Mouse (Mus musculus): ENCODE data around the gene Aaed1. TPM values are rescaled to one million over a fixed set of nuclear protein-coding genes. Genes with fewer than 3 reads are reported as not detected.
A peak's percentile ranks its signal among the peaks of the same experiment; 100 is the strongest.

Gene Aaed1
- 10 to 100 TPM; 16.8 to 19.2 TPM for total RNA-seq (2021)

DNA sequence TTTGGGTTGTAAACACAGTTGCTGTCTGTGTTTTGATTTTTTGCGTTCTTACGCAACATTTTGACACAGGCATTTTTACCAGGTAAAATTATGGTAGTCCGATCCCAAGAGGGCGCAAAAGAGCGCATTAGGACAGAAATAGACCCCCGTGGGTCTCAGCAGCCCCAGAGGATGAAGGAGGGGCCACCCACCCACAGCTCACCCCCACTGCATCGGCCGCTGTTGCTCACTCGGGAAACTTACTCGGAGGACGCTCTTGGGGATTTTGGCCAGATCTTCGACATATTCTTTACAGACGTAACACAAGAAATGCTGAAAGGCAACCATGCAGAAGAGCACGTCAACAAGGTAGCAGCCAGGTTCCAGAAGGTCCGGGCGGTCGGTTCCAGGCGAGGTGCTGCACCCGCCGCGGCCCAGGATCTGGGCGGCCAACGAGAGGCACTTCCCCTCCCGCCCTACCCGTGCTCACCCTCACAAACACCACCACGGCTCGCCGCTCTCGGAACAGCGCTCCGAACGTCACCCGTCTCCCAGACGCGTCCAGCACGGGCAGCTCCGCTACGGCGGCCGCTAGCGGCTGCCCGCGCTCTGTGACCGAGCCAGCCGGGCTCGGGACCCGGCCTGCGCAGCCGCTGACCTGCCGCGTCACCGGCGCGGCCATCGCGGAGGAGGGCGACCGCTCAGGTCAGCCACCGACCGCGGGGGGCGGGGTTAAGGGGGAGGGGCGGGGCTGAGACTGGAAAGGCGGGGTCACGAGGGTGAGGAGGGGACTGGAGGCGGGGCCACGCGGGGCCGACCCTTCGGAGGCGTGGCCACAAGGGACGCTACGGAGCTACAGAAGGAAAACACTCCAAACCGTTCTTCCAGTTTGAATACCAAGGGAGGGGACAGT lies at the start of gene Aaed1:
Gene Aaed1 (minus strand): TSS at position 687 of the 892 bp plus-strand sequence.
- intact Hi-C loops (cut with DNase I) = loop anchor here (2.0 to 10.0 kb wide), 3 partner anchors 59 to 929 kb away; partner anchors contain the start of gene Ctsl
- DNase-seq (ENCODE audit: low spot score in 2 of 2) = peak; percentile 90 to 93

DNA sequence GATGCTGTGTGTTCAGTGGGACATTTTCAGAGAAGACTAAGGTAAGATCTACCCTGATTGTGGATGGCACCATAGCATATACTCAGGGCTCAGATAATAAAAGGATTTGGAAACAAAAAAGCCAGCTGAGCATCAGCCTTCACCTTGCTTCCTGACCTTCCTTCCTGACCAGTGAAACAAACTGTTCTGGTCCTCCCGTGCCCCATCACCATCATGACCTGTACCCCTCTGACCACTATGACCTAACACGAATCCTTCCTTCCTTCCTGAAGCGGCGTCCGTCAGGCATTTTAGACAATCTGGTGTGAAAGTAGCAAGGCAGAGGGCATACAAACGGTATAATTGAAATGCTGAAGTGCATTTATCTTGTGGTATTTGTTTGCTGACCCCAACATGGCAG lies 49.6 kb upstream of the Aaed1 start:
- no peak for DNase-seq (ENCODE audit: low spot score in 2 of 2)
- intact Hi-C loops (cut with DNase I) = no loop called here

DNA sequence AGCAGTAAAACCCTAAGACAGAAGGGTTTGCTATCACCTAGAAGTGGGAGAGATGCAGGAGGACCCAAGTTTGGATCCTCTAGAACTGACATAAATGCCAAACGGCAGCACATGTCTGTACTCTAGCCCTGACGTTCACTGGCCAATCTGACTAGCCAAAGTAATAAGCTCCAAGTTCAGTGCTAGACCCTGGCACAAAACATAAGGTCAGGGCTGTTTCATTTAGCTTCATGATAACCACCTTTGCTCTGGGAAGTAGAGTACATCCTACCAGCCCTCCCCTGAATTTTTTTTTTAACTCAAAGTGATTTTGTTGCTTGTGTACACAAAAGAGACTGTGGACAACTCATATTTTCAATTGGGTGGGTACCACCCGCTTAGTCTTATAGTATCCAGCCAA lies 48.5 kb upstream of the Aaed1 start:
- DNase-seq (ENCODE audit: low spot score in 2 of 2) = no peak

DNA sequence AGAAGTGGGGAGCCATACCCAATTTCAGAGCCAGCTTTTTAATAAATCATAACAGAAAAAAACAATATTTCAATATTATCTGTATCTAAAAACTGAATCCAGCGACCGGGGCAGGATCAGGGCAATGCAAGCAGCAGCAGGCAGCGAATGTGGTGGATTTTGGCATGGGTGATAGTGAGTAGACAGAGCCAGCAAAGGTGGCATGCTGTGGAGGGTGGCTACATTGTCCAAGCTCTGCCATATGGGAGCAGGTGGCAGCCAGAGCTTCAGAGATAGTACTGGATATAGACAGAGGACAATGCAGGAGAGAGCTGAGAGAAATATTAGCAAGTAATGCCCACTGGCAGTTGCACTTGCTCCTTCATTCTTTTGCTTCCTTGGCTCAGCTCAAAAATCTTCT lies 47.2 kb upstream of the Aaed1 start:
- DNase-seq (ENCODE audit: low spot score in 2 of 2) = no peak
- intact Hi-C loops (cut with DNase I) = no loop called here

More for the DNA sequence above, 48.5 kb upstream of the Aaed1 start:
- intact Hi-C loops (cut with DNase I) = no loop called here

DNA sequence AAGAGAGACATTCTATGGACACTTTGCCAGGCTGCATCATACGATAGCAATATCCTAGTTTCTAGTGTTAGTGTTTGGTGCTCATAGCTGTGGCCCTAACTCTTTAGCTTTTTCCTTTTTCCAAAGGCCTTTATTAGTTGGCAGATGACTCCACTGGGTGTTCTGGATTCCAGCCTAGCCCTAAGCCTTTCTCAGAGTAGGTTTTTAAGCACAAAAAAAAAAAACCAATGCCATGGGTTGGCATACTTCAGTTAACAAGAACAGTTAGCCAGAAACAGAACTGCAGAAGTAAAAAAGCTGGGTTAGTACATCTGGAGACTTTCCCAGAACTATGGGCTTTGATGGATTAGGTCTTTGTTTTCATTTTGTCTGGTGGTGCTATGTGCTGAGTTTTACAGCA lies 46.0 kb upstream of the Aaed1 start:
- DNase-seq (ENCODE audit: low spot score in 2 of 2) = no peak
- intact Hi-C loops (cut with DNase I) = no loop called here

DNA sequence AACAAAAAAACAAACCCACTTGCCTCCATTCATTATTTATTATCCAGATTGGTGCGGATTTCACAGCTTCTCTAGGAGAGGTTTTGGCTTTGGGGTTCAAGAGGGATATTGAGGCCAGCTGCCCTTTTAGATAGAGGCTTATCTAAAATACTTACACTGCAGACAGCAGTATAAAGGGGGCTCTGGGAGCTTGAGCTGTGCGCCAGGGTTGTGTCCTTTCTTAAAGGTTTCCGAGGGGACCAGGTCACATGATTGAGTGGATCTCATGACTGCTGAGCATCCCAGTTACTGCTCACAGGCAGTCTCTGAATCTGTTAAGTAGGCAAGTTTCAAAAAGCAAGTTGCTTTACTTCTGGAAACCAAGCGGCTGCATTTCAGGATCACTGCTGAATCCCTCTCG lies 44.9 kb upstream of the Aaed1 start:
- DNase-seq (ENCODE audit: low spot score in 2 of 2) = no peak
- intact Hi-C loops (cut with DNase I) = no loop called here

DNA sequence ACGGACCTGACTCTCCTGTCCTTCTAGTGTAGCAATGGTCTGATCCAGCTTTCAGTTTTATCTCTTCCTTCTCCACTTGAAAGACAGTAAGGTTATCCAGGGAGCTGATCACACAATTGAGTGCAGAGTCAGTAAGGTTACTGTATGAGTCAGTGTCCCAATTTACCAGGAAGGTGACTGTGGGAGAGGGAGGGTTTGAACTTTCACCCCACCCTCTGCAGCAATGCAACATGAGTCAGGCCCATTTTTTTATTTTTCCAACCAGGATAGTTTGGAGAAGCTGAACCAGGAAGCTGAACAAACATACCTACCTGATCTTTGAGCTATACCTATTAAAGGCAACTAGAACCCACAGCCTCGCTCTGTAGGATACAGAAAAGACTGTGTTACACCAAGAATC lies 37.0 kb upstream of the Aaed1 start:
- intact Hi-C loops (cut with DNase I) = no loop called here
- DNase-seq (ENCODE audit: low spot score in 2 of 2) = no peak

DNA sequence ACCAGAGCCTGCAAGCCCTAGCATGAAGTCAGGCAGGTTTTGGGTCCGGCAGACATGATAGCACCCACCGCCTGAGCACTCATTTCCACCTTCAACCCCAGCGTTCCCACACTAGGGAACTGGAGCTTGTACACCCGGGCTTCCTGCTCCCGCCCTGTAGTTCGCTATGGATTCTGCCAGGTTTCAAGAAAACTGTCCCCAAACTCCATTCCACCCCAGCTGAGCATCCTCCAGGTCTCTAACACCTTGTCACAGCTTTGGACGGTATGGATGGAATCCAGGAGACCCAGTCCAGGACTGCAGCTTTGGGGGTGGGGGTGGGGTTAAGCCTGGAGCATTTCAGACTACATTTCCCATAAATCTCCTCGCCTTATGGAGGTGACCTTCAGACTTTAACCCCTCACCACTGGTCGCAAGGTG lies 31.6 kb upstream of the Aaed1 start:
- intact Hi-C loops (cut with DNase I) = loop anchor here (2.0 kb wide), 1 partner anchor 27 kb away; the partner anchor contains the start of gene Ctsl
- DNase-seq (ENCODE audit: low spot score in 2 of 2) = peak; percentile 37 to 47

DNA sequence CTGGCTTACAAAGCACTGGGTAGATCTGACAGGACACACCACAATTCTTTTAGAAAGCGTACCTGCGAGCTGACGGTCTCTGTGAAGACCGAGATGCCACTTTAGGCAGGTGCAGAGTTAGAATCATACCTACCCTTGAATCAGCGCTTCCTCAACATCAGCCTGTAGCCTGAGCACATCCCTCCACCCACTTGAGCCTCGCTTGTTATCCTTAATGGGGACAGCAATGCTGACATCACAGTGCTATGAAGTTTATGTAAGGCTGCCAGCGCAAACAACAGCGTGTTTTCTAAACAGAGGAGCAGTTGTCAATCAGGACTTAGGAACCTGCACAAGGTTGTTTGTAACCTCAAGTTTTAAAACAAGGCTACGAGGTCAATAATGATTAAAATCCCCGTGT lies 31.1 kb upstream of the Aaed1 start:
- intact Hi-C loops (cut with DNase I) = no loop called here

DNA sequence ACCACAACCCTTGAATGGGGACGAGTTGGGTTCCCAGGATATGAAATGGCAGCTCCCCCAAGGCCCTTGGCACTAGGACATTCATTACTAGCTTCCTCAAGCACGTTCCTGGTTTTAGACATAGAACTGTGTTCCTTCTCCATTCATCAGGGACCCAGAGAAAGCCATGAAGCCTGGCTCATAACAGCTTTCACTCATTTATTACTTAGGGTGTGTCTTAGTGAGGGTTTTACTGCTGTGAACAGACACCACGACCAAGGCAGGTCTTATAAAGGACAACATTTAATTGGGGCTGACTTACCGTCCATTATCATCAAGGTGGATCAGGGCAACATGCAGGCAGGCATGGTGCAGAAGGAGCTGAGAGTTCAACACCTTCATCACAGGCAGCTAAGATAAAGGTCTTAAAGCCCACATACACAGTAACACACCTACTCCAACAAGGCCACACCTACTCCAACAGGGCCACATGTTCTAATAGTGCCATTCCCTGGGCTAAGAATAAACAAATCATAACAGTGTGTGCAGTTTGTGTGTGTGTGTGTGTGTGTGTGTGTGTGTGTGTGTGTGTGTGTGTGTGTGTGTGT lies 23.1 kb upstream of the Aaed1 start:
- intact Hi-C loops (cut with DNase I) = no loop called here
- DNase-seq (ENCODE audit: low spot score in 2 of 2) = no peak

More for the DNA sequence above, 31.1 kb upstream of the Aaed1 start:
- peak; percentile 49 to 61 for DNase-seq (ENCODE audit: low spot score in 2 of 2)

DNA sequence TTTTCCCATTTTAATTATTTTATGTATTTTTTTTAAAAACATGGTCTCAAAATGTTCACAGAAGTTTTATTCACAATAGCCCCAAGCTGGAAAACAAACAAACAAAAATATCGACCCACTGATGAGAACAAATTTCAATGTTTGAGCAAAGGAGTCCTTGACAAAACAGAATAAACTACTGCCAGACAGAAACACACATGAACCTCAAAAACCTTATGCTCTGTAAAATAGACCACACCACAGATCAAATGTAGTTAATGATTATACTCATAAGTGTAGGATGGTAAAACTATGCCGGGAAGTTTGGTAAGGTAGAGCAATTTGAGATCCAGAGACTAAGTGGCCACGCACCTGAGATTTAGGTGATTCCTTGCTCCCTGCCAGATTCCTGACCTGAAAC lies 20.6 kb upstream of the Aaed1 start:
- intact Hi-C loops (cut with DNase I) = no loop called here
- DNase-seq (ENCODE audit: low spot score in 2 of 2) = no peak

DNA sequence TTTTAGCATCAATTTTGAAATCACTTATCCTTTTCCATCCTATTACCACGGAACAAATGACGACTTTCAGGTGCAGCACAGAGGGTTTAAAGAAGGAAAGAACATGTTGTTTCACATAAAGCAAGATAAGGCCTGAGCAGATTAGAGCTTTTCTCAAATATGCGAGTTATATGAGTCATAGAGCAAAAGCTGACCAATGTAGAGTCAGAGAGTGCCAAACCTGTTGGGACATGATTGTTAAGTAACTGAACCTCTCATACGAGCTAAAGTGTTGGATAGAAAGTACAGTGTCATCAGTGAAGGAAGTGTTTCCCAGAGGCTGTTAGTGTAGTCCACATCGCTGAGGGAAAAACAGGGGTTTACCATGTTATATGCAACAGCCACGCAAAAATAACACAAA lies 19.8 kb upstream of the Aaed1 start:
- intact Hi-C loops (cut with DNase I) = no loop called here
- no peak for DNase-seq (ENCODE audit: low spot score in 2 of 2)

DNA sequence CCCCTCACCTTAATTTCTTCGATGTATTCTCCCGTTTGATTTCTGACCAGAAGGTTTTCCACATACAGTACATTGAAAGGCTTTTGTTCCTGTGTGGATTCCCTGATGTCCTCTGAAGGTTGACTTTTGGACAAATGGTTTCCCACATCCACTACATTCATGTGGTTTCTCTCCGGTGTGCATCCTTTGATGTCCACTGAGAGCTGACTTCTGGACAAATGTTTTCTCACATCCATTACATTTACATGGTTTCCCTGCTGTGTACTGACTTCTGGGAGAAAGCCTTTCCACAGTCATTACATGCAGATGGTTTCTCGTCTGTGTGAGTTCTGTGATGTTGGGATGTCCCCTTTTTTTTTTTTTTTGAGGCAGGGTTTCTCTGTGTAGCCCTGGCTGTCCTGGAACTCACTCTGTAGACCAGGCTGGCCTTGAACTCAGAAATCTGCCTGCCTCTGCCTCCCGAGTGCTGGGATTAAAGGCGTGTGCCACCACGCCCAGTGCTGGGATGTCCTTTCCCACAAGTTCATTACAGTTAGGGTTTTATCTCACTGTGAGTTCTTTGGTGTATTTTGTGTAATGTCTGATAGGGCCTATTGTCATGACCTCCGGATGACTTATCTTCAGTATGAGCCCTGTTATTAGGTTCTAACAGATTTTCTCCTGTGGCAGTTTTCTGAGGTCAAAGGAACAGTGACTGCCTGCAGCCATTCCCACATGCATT lies 10.2 kb upstream of the Aaed1 start:
- intact Hi-C loops (cut with DNase I) = no loop called here
- DNase-seq (ENCODE audit: low spot score in 2 of 2) = no peak

DNA sequence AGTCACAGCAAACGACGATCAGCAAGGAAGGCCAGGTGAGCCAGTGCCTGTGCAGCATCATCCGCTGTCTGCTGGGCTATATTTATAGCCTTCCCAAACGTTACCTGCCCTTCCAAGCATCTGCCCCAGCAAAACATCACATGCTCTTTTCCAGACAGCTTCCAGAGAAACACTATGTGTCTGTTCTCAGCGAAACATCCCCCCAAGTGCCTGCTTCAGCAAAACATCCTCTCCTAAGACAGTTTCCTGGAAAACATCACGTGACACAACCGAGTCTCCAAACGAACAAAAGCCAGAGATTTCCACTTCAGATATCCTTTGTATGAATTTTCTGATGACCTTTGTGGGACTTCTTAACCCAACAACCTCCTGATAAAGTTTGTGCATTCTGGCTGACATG lies 7.8 kb upstream of the Aaed1 start:
- intact Hi-C loops (cut with DNase I) = no loop called here
- no peak for DNase-seq (ENCODE audit: low spot score in 2 of 2)

DNA sequence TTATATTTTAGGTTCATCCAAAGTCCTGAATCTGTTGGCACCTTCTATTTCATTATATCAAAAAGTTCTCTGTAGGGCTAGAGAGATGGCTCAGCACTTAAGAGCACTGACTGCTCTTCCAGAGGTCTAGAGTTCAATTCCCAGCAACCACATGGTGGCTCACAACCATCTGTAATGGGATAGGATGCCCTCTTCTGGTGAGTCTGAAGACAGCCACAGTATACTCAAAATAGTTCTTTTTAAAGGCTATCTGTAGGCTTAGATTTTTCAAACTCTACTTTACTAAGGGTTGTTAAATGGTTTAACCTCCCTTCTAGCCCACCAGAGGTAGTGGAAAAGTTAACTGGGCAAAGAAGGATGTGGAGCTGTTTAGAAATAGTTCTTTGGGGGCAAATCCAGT lies 7.3 kb upstream of the Aaed1 start:
- DNase-seq (ENCODE audit: low spot score in 2 of 2) = no peak
- intact Hi-C loops (cut with DNase I) = loop anchor here (10.0 kb wide), 1 partner anchor 685 kb away; no protein-coding TSS in a partner anchor

DNA sequence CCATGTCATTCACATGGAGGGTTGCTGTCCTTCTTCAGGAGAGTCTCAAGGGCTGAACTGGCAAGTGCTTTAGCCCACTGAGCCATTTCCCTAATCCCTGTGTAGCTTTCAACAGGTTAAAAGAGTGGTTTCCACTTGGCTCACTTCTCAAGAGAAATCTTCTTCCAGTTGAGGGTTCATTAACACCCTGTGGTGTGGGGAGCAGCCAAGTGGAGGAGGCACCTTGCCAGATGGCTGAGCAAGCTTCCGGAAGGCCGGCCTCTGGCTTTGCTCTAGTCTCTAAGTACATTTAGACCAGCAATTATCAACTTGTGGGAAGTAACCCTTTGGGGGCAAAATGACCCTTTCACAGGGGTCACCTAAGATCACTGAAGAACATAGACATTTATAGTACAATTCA lies 5.8 kb upstream of the Aaed1 start:
- no peak for DNase-seq (ENCODE audit: low spot score in 2 of 2)
- intact Hi-C loops (cut with DNase I) = loop anchor here (10.0 kb wide), 1 partner anchor 686 kb away; no protein-coding TSS in a partner anchor

DNA sequence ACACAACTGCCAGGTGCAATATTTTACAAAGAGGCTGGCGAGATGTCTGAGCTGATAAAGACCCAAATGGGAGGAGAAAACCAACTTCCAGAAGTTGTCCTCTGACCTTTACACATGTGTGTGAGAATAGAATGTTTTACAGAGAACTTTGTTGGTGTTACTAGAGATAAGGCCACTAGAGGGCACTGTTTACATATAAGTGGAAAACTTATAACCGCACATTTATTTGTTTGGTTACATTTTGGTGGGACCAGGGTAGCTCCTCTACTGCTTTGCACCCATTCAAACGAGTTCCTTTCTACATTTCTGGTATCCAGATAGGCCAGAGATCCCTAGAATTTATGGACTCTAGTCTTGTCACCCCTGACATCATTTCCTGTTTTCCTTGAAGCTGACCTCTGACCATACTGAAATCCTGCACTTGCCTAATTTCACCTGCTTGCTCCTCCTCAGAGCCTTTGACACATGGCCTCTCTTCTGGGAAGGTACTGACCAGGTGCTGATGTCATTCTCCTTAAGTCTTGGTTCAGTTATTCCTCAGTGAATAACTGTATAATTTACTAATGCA lies 3.1 kb upstream of the Aaed1 start:
- intact Hi-C loops (cut with DNase I) = loop anchor here (1.0 to 10.0 kb wide), 3 partner anchors 117 to 689 kb away; partner anchors contain the start of gene Cdk20
- peak; percentile 43 to 51 for DNase-seq (ENCODE audit: low spot score in 2 of 2)

DNA sequence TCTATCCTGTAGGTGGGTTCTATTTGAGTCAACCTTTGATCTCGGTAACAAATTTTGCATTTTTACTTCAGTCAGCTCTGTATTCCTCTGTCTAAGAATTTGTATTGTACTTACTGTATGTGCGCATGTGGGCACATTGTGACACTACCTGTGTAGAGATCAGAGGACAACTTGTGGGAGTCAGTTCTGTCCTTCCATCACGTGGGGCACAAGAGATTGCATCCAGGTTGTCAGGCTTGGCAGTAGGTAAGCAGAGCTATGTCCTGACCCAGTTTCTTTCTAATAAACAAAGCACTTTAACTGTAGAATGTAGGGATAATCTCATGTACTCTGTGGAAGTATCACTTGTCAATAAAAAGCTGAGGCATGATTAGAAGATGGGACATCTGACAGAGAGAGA lies 1.5 kb upstream of the Aaed1 start:
- DNase-seq (ENCODE audit: low spot score in 2 of 2) = no peak
- intact Hi-C loops (cut with DNase I) = loop anchor here (10.0 kb wide), 1 partner anchor 691 kb away; no protein-coding TSS in a partner anchor

DNA sequence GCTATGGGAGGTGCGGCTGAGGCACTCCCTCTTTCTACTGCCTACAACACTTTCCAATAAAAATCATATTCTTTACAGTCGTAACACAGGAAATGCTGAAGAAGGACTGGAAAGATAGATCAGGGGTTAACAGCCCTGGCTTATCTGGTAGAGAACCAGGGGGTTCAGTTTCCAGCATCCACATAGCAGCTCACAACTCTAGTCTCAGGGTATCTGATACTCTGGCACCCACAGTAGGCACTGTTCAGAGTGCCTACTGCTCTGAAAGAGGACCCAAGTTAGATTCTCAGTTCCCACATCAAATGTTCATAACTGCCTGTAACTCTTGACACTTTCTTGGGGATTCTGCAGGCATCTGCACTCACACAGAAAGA lies 393 bp upstream of the Aaed1 start:
- intact Hi-C loops (cut with DNase I) = loop anchor here (2.0 to 10.0 kb wide), 3 partner anchors 58 to 928 kb away; partner anchors contain the start of gene Ctsl
- no peak for DNase-seq (ENCODE audit: low spot score in 2 of 2)

DNA sequence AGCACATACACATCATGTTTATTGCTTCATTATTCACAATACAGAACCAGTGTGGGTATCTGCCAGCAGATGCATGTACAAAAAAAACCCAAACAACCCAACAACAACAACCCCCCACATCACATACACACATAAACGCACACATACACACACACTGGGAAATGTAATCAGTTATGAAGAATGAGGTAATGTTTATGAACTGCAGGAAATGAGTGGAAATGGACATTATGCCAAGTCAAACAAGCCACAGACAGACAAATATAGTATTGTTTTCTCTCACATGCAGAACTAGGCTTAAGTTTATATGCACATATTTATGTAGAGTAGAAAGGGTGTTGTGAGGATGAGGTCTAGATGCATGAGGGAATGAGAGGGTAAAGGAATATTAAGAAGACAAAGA lies 1.2 kb downstream of the Aaed1 start:
- intact Hi-C loops (cut with DNase I) = loop anchor here (10.0 kb wide), 1 partner anchor 694 kb away; no protein-coding TSS in a partner anchor
- no peak for DNase-seq (ENCODE audit: low spot score in 2 of 2)
